ENCODE assay signal across 15 mouse cellular contexts in the genomic region with DNA sequence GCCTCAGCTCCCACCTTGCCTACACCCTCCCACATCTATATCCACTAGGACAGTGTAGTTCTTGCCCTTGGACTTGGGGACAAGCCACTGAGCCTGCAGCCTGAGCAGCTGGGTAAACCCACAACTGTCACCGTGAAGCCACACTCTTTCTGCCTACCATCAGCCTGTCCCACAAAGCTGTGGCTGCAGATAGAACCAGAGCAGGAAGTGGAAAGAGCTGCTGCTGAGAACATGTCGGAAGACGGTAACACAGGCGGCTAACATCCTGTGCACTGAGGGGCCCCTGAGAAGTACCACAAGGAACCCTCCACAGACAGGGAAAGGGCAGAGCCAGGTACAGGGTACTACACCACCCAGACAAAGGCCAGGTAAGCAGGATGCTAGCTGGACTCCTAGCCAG. TPM values are rescaled to one million over a fixed set of nuclear protein-coding genes. Genes with fewer than 3 reads are reported as not detected.
DNase-seq lines count a peak whose midpoint lies in the region; ATAC-seq lines count a peak whose summit lies in the region.
"Had no signal": no experiment of that assay in that cellular context is flagged by ENCODE, and none has a peak within 500 bp of the region (broad histone marks: within the 10 kb centered on the region; RNA-seq: fewer than 3 reads in every experiment).

No protein-coding gene starts in this region.

- DNase-seq in liver, embryonic 11.5 days (ENCODE audit: low spot score), result no peak
- no peak for DNase-seq in liver
- DNase-seq in thymus, postnatal 4 days, result peak; percentile 76
- DNase-seq in cerebellum, postnatal 10 days, result no peak
- DNase-seq: gastrocnemius, adult 2 months; heart, postnatal 36 days; kidney, adult 8-10 months; layer of hippocampus, adult 9-11 months had no signal

- H3K27me3 ChIP-seq in liver, embryonic 11.5 days (replicated peaks; ENCODE audit: control insufficient read depth, insufficient read depth, low read length), result no peaks in the 10 kb centered on the region
- H3K27me3 ChIP-seq: limb, embryonic 13.5 days had no signal

- H3K9me3 ChIP-seq in liver, embryonic 11.5 days (ENCODE audit: control insufficient read depth, low read length), result no peaks in the 10 kb centered on the region
- H3K9me3 ChIP-seq: limb, embryonic 13.5 days had no signal

- H3K4me1 ChIP-seq in liver, embryonic 11.5 days (replicated peaks; ENCODE audit: control insufficient read depth, insufficient read depth, low read length), result peaks cover 62% of the 10 kb centered on the region

- H3K36me3 ChIP-seq in liver, embryonic 11.5 days (ENCODE audit: control insufficient read depth, insufficient read depth, low read length), result peaks cover 76% of the 10 kb centered on the region

- H3K9ac ChIP-seq in liver, embryonic 11.5 days (ENCODE audit: low read depth, low read length), result peak overlapping the region; percentile 39
- H3K9ac ChIP-seq: limb, embryonic 13.5 days had no signal

- peak overlapping the region; percentile 31 for H3K4me2 ChIP-seq in liver, embryonic 11.5 days
- H3K4me2 ChIP-seq: limb, embryonic 13.5 days had no signal

- H3K4me3 ChIP-seq in liver, embryonic 11.5 days (ENCODE audit: low read depth, low read length), result no peak overlapping the region
- H3K4me3 ChIP-seq: erythroblast, embryonic 14.5 days; gastrocnemius, adult 2 months; limb, embryonic 13.5 days had no signal

- no peak for ATAC-seq in liver, embryonic 11.5 days (replicated peaks; ENCODE audit: low FRiP score)
- peak; percentile 35 for ATAC-seq in granulocyte monocyte progenitor cell, adult 5-6 weeks (replicated peaks; ENCODE audit: poor library complexity, severe bottlenecking)
- ATAC-seq in megakaryocyte progenitor cell, adult 5-6 weeks (replicated peaks; ENCODE audit: poor library complexity), result peak; percentile 51
- ATAC-seq in erythroid progenitor cell, adult 5-6 weeks (replicated peaks; ENCODE audit: low FRiP score, poor library complexity, severe bottlenecking), result no peak

- peak overlapping the region; percentile 52; the same call in 1 of the 2 replicates for H3K27ac ChIP-seq in liver, embryonic 11.5 days (ENCODE audit: low read depth, low read length)
- H3K27ac ChIP-seq: gastrocnemius, adult 2 months; limb, embryonic 13.5 days had no signal

- 47% methylated on average over 4 of the region's 4 CpGs for WGBS in liver, embryonic 11.5 days

RNA-seq across cellular contexts. Expression of a gene that starts 1.3 kb away (rescaled TPM):
- polyA plus RNA-seq in liver, embryonic 11.5 days (2014; fragmentation: Nextera tagmentation; extraction: Ambion mirVana), result not detected in 2 replicates
- total RNA-seq in granulocyte monocyte progenitor cell, adult 5-6 weeks (2014; fragmentation: Nextera tagmentation), result not detected in 2 replicates
- total RNA-seq in granulocyte monocyte progenitor cell, adult 5-6 weeks (2017), result 38.0 and 63.2 TPM in 2 replicates
- not detected in 2 replicates for total RNA-seq in megakaryocyte progenitor cell, adult 5-6 weeks (2015)
- 25.2 and 59.0 TPM in 2 replicates for total RNA-seq in megakaryocyte progenitor cell, adult 5-6 weeks (2017)
- not detected in 2 replicates for total RNA-seq in erythroid progenitor cell, adult 5-6 weeks (2015; ENCODE audit: low replicate concordance)
- 143 and 216 TPM in 2 replicates for total RNA-seq in erythroid progenitor cell, adult 5-6 weeks (2017; ENCODE audit: low replicate concordance)
- polyA plus RNA-seq: limb, embryonic 13.5 days; stomach, embryonic 16.5 days had no signal

RNA-seq across cellular contexts. Expression of a gene that starts 6.7 kb away (rescaled TPM):
- polyA plus RNA-seq in liver, embryonic 11.5 days (2014; fragmentation: Nextera tagmentation; extraction: Ambion mirVana), result 316 and 340 TPM in 2 replicates
- total RNA-seq in granulocyte monocyte progenitor cell, adult 5-6 weeks (2014; fragmentation: Nextera tagmentation), result 152 and 191 TPM in 2 replicates
- 128 and 144 TPM in 2 replicates for total RNA-seq in granulocyte monocyte progenitor cell, adult 5-6 weeks (2017)
- total RNA-seq in megakaryocyte progenitor cell, adult 5-6 weeks (2015), result 115 and 133 TPM in 2 replicates
- total RNA-seq in megakaryocyte progenitor cell, adult 5-6 weeks (2017), result 129 and 170 TPM in 2 replicates
- 207 and 227 TPM in 2 replicates for total RNA-seq in erythroid progenitor cell, adult 5-6 weeks (2015; ENCODE audit: low replicate concordance)
- total RNA-seq in erythroid progenitor cell, adult 5-6 weeks (2017; ENCODE audit: low replicate concordance), result 161 and 184 TPM in 2 replicates

RNA-seq across cellular contexts. Expression of a gene that starts 7.6 kb away (rescaled TPM):
- 1.8 and 2.4 TPM in 2 replicates for polyA plus RNA-seq in liver, embryonic 11.5 days (2014; fragmentation: Nextera tagmentation; extraction: Ambion mirVana)
- total RNA-seq in granulocyte monocyte progenitor cell, adult 5-6 weeks (2014; fragmentation: Nextera tagmentation), result 1.5 TPM in 1 of 2 replicates, not detected in the other
- total RNA-seq in granulocyte monocyte progenitor cell, adult 5-6 weeks (2017), result not detected in 2 replicates
- total RNA-seq in megakaryocyte progenitor cell, adult 5-6 weeks (2015), result not detected in 2 replicates
- not detected in 2 replicates for total RNA-seq in megakaryocyte progenitor cell, adult 5-6 weeks (2017)
- total RNA-seq in erythroid progenitor cell, adult 5-6 weeks (2015; ENCODE audit: low replicate concordance), result not detected in 2 replicates
- not detected in 2 replicates for total RNA-seq in erythroid progenitor cell, adult 5-6 weeks (2017; ENCODE audit: low replicate concordance)

RNA-seq across cellular contexts. Expression of a gene that starts 53.5 kb away (rescaled TPM):
- polyA plus RNA-seq in liver, embryonic 11.5 days (2014; fragmentation: Nextera tagmentation; extraction: Ambion mirVana), result 0.41 and 0.42 TPM in 2 replicates
- not detected in 2 replicates for total RNA-seq in granulocyte monocyte progenitor cell, adult 5-6 weeks (2014; fragmentation: Nextera tagmentation)
- total RNA-seq in granulocyte monocyte progenitor cell, adult 5-6 weeks (2017), result not detected in 2 replicates
- total RNA-seq in megakaryocyte progenitor cell, adult 5-6 weeks (2015), result not detected in 2 replicates
- not detected in 2 replicates for total RNA-seq in megakaryocyte progenitor cell, adult 5-6 weeks (2017)
- total RNA-seq in erythroid progenitor cell, adult 5-6 weeks (2015; ENCODE audit: low replicate concordance), result not detected in 2 replicates
- total RNA-seq in erythroid progenitor cell, adult 5-6 weeks (2017; ENCODE audit: low replicate concordance), result not detected in 2 replicates
- total RNA-seq: gastrocnemius, adult 2 months; heart, postnatal 36 days had no signal
- polyA plus RNA-seq: cortical plate, adult 2 months; erythroblast, embryonic 14.5 days had no signal

Comparison
In these comparisons a context has a peak if more than half of its experiments do, and no peak if none do; other contexts are left out.
1. ATAC-seq: peak in granulocyte monocyte progenitor cell, adult 5-6 weeks (single experiment) and megakaryocyte progenitor cell, adult 5-6 weeks (single experiment); none in liver, embryonic 11.5 days (single experiment) and erythroid progenitor cell, adult 5-6 weeks (single experiment).